Mouse (Mus musculus): ENCODE measurements around the gene Copz1.

- TF ChIP-seq GATA1 (IDR thresholded peaks at IDR 0.05; ENCODE audit: low read length) (no peak), TAL1 (IDR thresholded peaks at IDR 0.05; ENCODE audit: low read length) (no peak)
Measured at GRCm38 (mm10) chr15:103335040-103335439, 62.5 kb downstream of the Copz1 start.

All from erythroblast, embryonic 14.5 days (primary cell).